In genomic region chr4:135591086-135591485, GRCm38 (mm10) we compare ENCODE assay signal across 19 mouse cellular contexts. TPM values are rescaled to one million over a fixed set of nuclear protein-coding genes. Genes with fewer than 3 reads are reported as not detected.
DNase-seq lines count a peak whose midpoint lies in the region; ATAC-seq and TF ChIP-seq lines count a peak whose summit lies in the region.
"Had no signal": no experiment of that assay in that cellular context is flagged by ENCODE, and none has a peak within 500 bp of the region (broad histone marks: within the 10 kb centered on the region; RNA-seq: fewer than 3 reads in every experiment).

No protein-coding gene starts in this region.

- no peak for TF ChIP-seq CTCF in brain, embryonic 14.5 days (IDR thresholded peaks at IDR 0.05; ENCODE audit: borderline replicate concordance, extremely low read depth, insufficient read depth, insufficient read length)
- TF ChIP-seq CTCF in stomach, postnatal 0 days (IDR thresholded peaks at IDR 0.05; ENCODE audit: low read depth) = no peak

- DNase-seq in cerebellum, postnatal 25 days = peak; percentile 25 to 58
- no peak for DNase-seq in cerebellum, adult 11 months
- peak; percentile 70 for DNase-seq in left cerebral cortex, postnatal 4 days
- no peak for DNase-seq in left cerebral cortex, postnatal 36 days (ENCODE audit: low spot score in 2 of 2)
- DNase-seq in brain, embryonic 14.5 days (ENCODE audit: low read depth) = peak; percentile 42
- no peak for DNase-seq in stomach, postnatal 0 days (ENCODE audit: low spot score)
- DNase-seq: adrenal gland, postnatal 14 days; gastrocnemius, postnatal 36 days; heart, adult 11 months; heart, postnatal 36 days had no signal

- ATAC-seq in stomach, postnatal 0 days (ENCODE audit: low FRiP score, low TSS enrichment) = no peak
- ATAC-seq: activated CD4-positive, CD25-positive, alpha-beta regulatory T cell, adult 4 months; forebrain, embryonic 13.5 days; hindbrain, embryonic 16.5 days; Patski had no signal

- WGBS in stomach, postnatal 0 days = 43% methylated on average over 3 of the region's 3 CpGs

- 0 out of 2 replicates have a peak, but pooled peaks cover 2% of the 10 kb centered on the region for H3K4me1 ChIP-seq in stomach, postnatal 0 days (replicated peaks; ENCODE audit: control insufficient read depth, insufficient read depth)
- H3K4me1 ChIP-seq: hindbrain, embryonic 12.5 days had no signal

- 0 out of 2 replicates have a peak overlapping the region, but pooled peaks have one; percentile 49 for H3K27ac ChIP-seq in stomach, postnatal 0 days (replicated peaks)
- H3K27ac ChIP-seq: embryonic facial prominence, embryonic 10.5 days; forebrain, embryonic 13.5 days; heart, embryonic 13.5 days; hindbrain, embryonic 12.5 days had no signal

- TF ChIP-seq EP300 in stomach, postnatal 0 days (optimal IDR thresholded peaks at IDR 0.05) = no peak

- TF ChIP-seq POLR2A in brain, embryonic 14.5 days (IDR thresholded peaks at IDR 0.05; ENCODE audit: borderline replicate concordance, extremely low read depth, insufficient read depth, insufficient read length, poor library complexity, severe bottlenecking) = no peak

- no peaks in the 10 kb centered on the region for H3K36me3 ChIP-seq in stomach, postnatal 0 days (ENCODE audit: control insufficient read depth, insufficient read depth, low read length)
- H3K36me3 ChIP-seq: embryonic facial prominence, embryonic 10.5 days; heart, embryonic 13.5 days; hindbrain, embryonic 12.5 days had no signal

- H3K4me2 ChIP-seq in stomach, postnatal 0 days (replicated peaks; ENCODE audit: low read depth) = no peak overlapping the region
- H3K4me2 ChIP-seq: forebrain, embryonic 13.5 days; heart, embryonic 13.5 days; hindbrain, embryonic 12.5 days had no signal

- H3K9ac ChIP-seq in stomach, postnatal 0 days (ENCODE audit: low read length) = no peak overlapping the region
- H3K9ac ChIP-seq: forebrain, embryonic 13.5 days; heart, embryonic 13.5 days; hindbrain, embryonic 12.5 days had no signal

- no peaks in the 10 kb centered on the region for H3K27me3 ChIP-seq in stomach, postnatal 0 days (ENCODE audit: control insufficient read depth, insufficient read depth, low read length)
- H3K27me3 ChIP-seq: forebrain, embryonic 13.5 days; heart, embryonic 13.5 days; hindbrain, embryonic 12.5 days; Patski had no signal

- H3K9me3 ChIP-seq in stomach, postnatal 0 days (ENCODE audit: control insufficient read depth, low read length) = no peaks in the 10 kb centered on the region
- H3K9me3 ChIP-seq: embryonic facial prominence, embryonic 10.5 days; forebrain, embryonic 13.5 days had no signal

- no peak overlapping the region for H3K4me3 ChIP-seq in stomach, postnatal 0 days (ENCODE audit: low read depth, low read length)
- H3K4me3 ChIP-seq: embryonic facial prominence, embryonic 10.5 days; forebrain, embryonic 13.5 days; heart, embryonic 13.5 days; hindbrain, embryonic 12.5 days had no signal

- intact Hi-C loops in left cerebral cortex, postnatal 4 days (cut with DNase I) = no loop called here
- intact Hi-C loops in left cerebral cortex, postnatal 36 days (cut with DNase I) = no loop called here

RNA-seq across cellular contexts. Expression of gene Grhl3, which starts 17.7 kb away (rescaled TPM):
- total RNA-seq in left cerebral cortex, postnatal 4 days (2021) = under 1 TPM; 0.32 to 0.34 TPM
- total RNA-seq in left cerebral cortex, postnatal 36 days (2021) = 1 to 10 TPM; 1.2 to 1.6 TPM
- 1.6 TPM in 2 replicates for polyA plus RNA-seq in brain, embryonic 14.5 days (2012; rRNA removed)
- polyA plus RNA-seq in stomach, postnatal 0 days (2015; fragmentation: Nextera tagmentation; extraction: Ambion mirVana) = 52.5 and 53.3 TPM in 2 replicates
- total RNA-seq: adrenal gland, adult 18-20 months; CH12.LX; heart, postnatal 36 days had no signal
- polyA plus RNA-seq: activated CD4-positive, CD25-positive, alpha-beta regulatory T cell, adult 4 months; Patski had no signal

Comparison
In these comparisons a context has a peak if more than half of its experiments do, and no peak if none do; other contexts are left out.
1. DNase-seq: peak in cerebellum, postnatal 25 days (2 of 2), left cerebral cortex, postnatal 4 days (single experiment) and brain, embryonic 14.5 days (single experiment); none in cerebellum, adult 11 months (single experiment), left cerebral cortex, postnatal 36 days (0 of 2) and stomach, postnatal 0 days (single experiment).